Mouse (Mus musculus): ENCODE data around the gene Prom2.

- TF ChIP-seq MAZ (IDR thresholded peaks at IDR 0.05; ENCODE audit: low read depth, low read length) (no peak), CTCF (IDR thresholded peaks at IDR 0.05 in 2 of 3, conservative IDR thresholded peaks at IDR 0.05 in 1 of 3; ENCODE audit: control insufficient read depth in 1 of 3, insufficient read depth in 1 of 3, low read depth in 2 of 3, low read length in 3 of 3, poor library complexity in 1 of 3, severe bottlenecking in 1 of 3) (no peak), USF1 (IDR thresholded peaks at IDR 0.05; ENCODE audit: low read depth, low read length) (no peak), GATA1 (IDR thresholded peaks at IDR 0.05; ENCODE audit: low read depth, low read length) (no peak), POLR2AphosphoS2 (IDR thresholded peaks at IDR 0.05; ENCODE audit: low read length) (no peak), MAFK (IDR thresholded peaks at IDR 0.05; ENCODE audit: borderline replicate concordance, low read depth, low read length) (no peak), ZMIZ1 (IDR thresholded peaks at IDR 0.05; ENCODE audit: low read depth, low read length) (no peak), CHD2 (IDR thresholded peaks at IDR 0.05; ENCODE audit: low read length) (no peak), ZC3H11A (IDR thresholded peaks at IDR 0.05; ENCODE audit: low read depth, low read length) (no peak), TBP (IDR thresholded peaks at IDR 0.05; ENCODE audit: low read depth, low read length) (no peak), POLR2A (IDR thresholded peaks at IDR 0.05; ENCODE audit: control insufficient read depth in 1 of 2, insufficient read depth in 1 of 2, low read depth in 1 of 2, low read length in 2 of 2, poor library complexity in 1 of 2) (no peak), EP300 (IDR thresholded peaks at IDR 0.05; ENCODE audit: low read depth in 1 of 2, low read length in 2 of 2) (no peak)
Measured at GRCm38 (mm10) chr2:127590204-127590603, 48.9 kb upstream of the Prom2 start.

Data from MEL (cell line).